In the genomic region with DNA sequence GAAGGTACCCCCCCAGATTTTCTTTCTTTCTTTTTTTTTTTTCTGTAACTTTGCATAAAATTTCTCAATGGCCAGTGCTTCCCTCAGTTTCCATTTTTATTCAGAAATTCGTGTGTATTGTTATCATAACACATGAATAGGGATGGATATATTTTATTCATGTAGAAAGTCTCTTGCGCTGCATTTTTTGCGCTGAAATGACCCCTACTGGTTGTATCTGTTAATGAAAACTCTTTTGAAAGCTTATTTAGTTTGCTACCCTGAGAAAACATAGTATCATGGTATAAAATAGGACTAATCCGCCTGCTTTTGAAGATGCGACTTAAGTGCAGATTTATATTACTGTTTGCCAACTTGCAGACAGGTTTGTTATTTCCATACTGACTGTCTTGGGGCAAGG, we compare ENCODE assay signal across 8 mouse cellular contexts. TPM values are rescaled to one million over a fixed set of nuclear protein-coding genes. Genes with fewer than 3 reads are reported as not detected.
DNase-seq lines count a peak whose midpoint lies in the region; ATAC-seq lines count a peak whose summit lies in the region.

No protein-coding gene starts in this region.

- peak overlapping the region; percentile 91 for H3K4me2 ChIP-seq in hindbrain, embryonic 14.5 days (replicated peaks)
- peak overlapping the region; percentile 93 for H3K4me2 ChIP-seq in neural tube, embryonic 14.5 days (ENCODE audit: low read depth, low read length)

- H3K27ac ChIP-seq in hindbrain, embryonic 14.5 days, result no peak overlapping the region
- H3K27ac ChIP-seq in neural tube, embryonic 14.5 days (ENCODE audit: low read depth, low read length), result no peak overlapping the region

- H3K36me3 ChIP-seq in hindbrain, embryonic 14.5 days (replicated peaks; ENCODE audit: control insufficient read depth, insufficient read depth), result no peaks in the 10 kb centered on the region
- no peaks in the 10 kb centered on the region for H3K36me3 ChIP-seq in neural tube, embryonic 14.5 days (ENCODE audit: control insufficient read depth, insufficient read depth, low read length)

- intact Hi-C loops in left cerebral cortex, postnatal 14 days (cut with DNase I), result loop anchor here (5.0 kb wide), 1 partner anchor 399 kb away; no protein-coding TSS in a partner anchor
- intact Hi-C loops in heart, postnatal 10 days (cut with DNase I), result loop anchor here (2.0 to 5.0 kb wide), 2 partner anchors 89 to 159 kb away; no protein-coding TSS in a partner anchor

- WGBS in hindbrain, embryonic 14.5 days, result 40% methylated on average over 5 of the region's 5 CpGs
- WGBS in neural tube, embryonic 14.5 days, result 50% methylated on average over 5 of the region's 5 CpGs

- no peaks in the 10 kb centered on the region for H3K9me3 ChIP-seq in hindbrain, embryonic 14.5 days (ENCODE audit: control insufficient read depth, low read length)
- H3K9me3 ChIP-seq in neural tube, embryonic 14.5 days (ENCODE audit: control insufficient read depth, low read length), result no peaks in the 10 kb centered on the region

- peaks cover 38% of the 10 kb centered on the region for H3K4me1 ChIP-seq in hindbrain, embryonic 14.5 days (replicated peaks; ENCODE audit: control insufficient read depth, insufficient read depth, low read length)
- H3K4me1 ChIP-seq in neural tube, embryonic 14.5 days (ENCODE audit: control insufficient read depth, insufficient read depth, low read length), result peaks cover 19% of the 10 kb centered on the region; the same call in 1 of the 2 replicates

- H3K9ac ChIP-seq in hindbrain, embryonic 14.5 days, result peak overlapping the region; percentile 85; the same call in 1 of the 2 replicates
- H3K9ac ChIP-seq in neural tube, embryonic 14.5 days (replicated peaks; ENCODE audit: low read depth, low read length), result peak overlapping the region; percentile 25; the same call in 1 of the 2 replicates

- peak; percentile 33 for DNase-seq in embryo, embryonic 10.5 days (ENCODE audit: low spot score)
- DNase-seq in embryo, embryonic 11 days, result no peak
- DNase-seq in left cerebral cortex, postnatal 14 days (ENCODE audit: low spot score in 2 of 2), result peak; percentile 40 to 48
- no peak for DNase-seq in left cerebral cortex, adult 9 months (ENCODE audit: low spot score in 2 of 2)
- peak; percentile 79 for DNase-seq in hindbrain, embryonic 14.5 days (ENCODE audit: low spot score)
- no peak for DNase-seq in adrenal gland, postnatal 25 days
- no peak for DNase-seq in heart, postnatal 10 days

- no peaks in the 10 kb centered on the region for H3K27me3 ChIP-seq in hindbrain, embryonic 14.5 days (ENCODE audit: control insufficient read depth, insufficient read depth, low read length)
- peaks cover 3% of the 10 kb centered on the region; the same call in 1 of the 2 replicates for H3K27me3 ChIP-seq in neural tube, embryonic 14.5 days (ENCODE audit: control insufficient read depth, insufficient read depth, low read length)

- no peak for ATAC-seq in hindbrain, embryonic 14.5 days (ENCODE audit: low FRiP score)
- no peak for ATAC-seq in neural tube, embryonic 14.5 days (ENCODE audit: low read depth)

- H3K4me3 ChIP-seq in hindbrain, embryonic 14.5 days (replicated peaks; ENCODE audit: low read length), result peak overlapping the region; percentile 82
- H3K4me3 ChIP-seq in neural tube, embryonic 14.5 days (ENCODE audit: low read depth, low read length), result peak overlapping the region; percentile 91

RNA-seq across cellular contexts. Expression of a gene that starts 3.4 kb away (rescaled TPM):
- 10 to 100 TPM; 51.7 to 62.8 TPM for total RNA-seq in left cerebral cortex, postnatal 14 days (2021)
- polyA plus RNA-seq in hindbrain, embryonic 14.5 days (2014; fragmentation: Nextera tagmentation; extraction: Ambion mirVana), result 17.2 and 18.7 TPM in 2 replicates
- polyA plus RNA-seq in neural tube, embryonic 14.5 days (2014; fragmentation: Nextera tagmentation; extraction: Ambion mirVana), result 20.1 and 22.8 TPM in 2 replicates
- 38.5 and 45.9 TPM in 2 replicates for total RNA-seq in adrenal gland, postnatal 25 days (2021)
- total RNA-seq in heart, postnatal 10 days (2021), result 10 to 100 TPM; 44.8 to 47.1 TPM

Comparison
In these comparisons a context has a peak if more than half of its experiments do, and no peak if none do; other contexts are left out.
1. DNase-seq: peak in embryo, embryonic 10.5 days (single experiment), left cerebral cortex, postnatal 14 days (2 of 2) and hindbrain, embryonic 14.5 days (single experiment); none in embryo, embryonic 11 days (single experiment), left cerebral cortex, adult 9 months (0 of 2), adrenal gland, postnatal 25 days (single experiment) and heart, postnatal 10 days (0 of 2).